Mouse (Mus musculus): Measurements from ENCODE around the gene Prpf8.

DNA sequence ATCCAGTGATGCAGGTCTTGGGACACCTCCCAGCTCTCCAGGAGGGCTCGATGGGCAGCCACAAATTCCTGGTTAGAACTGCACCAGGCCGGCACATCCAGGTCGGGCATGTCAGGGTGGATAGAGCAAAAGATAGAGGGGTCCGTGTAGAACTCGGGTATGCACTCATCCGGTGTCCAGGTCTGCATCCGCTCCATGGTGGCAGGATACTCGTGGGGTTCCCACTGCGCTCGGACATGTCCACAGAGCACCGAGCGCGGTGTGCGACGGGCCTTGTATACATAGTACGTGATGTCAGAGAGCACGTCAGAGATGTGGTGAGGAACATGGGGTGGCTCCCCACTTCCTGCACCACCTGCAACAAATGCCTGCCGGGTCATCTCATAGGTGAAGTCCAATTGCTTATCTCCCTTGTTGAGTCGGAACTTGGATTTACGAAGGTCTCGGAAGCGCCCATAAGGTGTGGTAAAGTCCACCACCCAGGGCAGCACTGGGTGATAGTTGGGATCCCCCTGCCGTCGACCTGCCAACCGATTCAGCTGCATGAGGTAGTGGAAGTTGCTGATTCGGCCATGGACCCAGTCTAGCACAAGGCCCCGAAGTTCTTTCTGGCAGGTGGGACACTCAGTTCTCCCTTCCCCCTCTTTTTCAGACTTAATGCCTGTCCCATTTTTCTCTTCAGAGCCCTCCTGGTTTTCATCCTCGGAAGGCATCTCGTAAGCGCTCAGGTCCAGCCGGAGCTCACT, 33.6 kb upstream of the Prpf8 start:
- TF ChIP-seq CTCF (IDR thresholded peaks at IDR 0.05; ENCODE audit: insufficient read depth, low read length) (no peak), POLR2A (IDR thresholded peaks at IDR 0.05; ENCODE audit: borderline replicate concordance, extremely low read depth, low read depth, low read length) (no peak)
